Mouse (Mus musculus) CD4-positive helper T cell, adult 2 months (primary cell): ENCODE data around the gene Gprc5d.

Source experiments
- DNase-seq: peaks from one replicate; pipeline ENCODE4 v3.0.0-alpha.2; 2012; ENCODE audit warnings: low read depth, missing footprints, low spot score

The Gprc5d gene

DNA sequence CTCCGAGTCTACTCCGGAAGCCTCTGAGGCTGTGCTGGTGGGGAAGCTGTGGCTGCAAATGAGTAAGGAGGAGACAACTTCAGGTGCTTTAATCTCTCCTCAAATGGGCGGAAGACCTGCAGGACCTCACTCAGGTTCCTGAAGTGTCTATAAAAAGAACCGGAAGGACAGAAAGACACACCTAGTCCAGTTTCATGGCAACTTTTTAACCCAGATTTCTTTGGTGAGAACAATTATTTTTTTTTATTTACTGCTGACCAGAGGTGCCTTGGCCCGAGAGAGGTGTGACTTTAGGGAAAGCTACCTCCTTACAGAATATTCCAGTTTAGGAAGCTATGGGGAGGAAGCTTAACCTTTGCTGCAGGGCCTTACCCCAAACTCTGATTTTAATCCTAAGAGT is at the start of gene Gprc5d:
Gene Gprc5d (minus strand): TSS at position 101 of the 400 bp plus-strand sequence.
- DNase-seq: no peak

DNA sequence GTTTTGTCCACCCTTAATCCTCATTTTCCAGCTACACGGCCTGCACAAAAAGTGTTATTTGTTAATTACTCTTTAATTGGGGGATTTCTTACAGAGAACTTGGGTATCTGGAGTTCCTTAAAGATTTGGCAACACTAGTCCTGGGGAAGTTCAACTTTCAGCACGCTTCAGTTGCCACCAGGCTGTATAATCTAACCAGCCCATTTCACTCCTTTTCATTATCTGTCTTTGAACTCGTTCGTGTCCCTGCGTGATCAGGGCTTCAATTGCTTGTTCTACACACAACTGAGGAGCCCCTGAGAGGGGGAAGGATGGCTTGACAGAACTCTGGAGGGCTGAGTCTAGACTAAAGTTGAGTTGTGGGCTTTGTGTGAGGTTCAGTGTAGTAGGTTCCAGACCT is 48.6 kb upstream of the Gprc5d start:
- no peak for DNase-seq

DNA sequence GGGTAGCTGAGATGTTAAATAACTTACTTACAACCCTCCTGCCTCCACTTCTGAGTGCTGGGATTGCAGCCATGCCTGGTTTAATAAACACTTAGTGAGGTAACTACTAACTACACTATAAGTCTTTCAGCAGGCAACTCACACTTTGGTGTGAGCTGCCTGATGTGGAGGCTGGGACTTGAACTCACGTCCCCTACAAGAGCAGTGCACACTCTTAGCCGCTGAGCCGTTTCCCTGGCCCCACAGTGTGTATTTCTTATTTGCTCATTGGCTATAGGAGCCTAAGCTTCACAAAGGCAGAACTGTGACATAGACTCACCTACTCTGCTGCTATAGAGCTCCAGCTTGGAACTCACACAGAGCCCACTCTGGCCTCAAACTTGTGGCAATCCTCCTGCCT is 48.2 kb upstream of the Gprc5d start:
- DNase-seq: no peak

DNA sequence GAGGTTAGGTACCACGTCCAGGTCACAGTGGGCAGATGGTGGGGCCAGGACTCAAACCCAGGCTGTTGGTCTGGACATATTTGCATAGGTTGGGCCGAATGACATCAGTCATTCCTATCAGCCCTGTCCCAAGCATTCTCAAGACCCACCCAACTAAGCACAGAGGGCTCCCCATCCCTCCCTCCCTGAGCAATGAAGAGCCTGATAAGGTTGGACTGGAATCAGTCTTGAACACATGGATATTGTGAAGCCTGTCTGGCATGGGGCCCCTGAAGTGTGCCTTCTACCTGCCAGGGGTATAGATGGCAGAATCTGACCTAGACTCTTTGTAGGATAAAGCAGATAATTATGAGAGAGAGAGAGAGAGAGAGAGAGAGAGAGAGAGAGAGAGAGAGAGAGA is 47.6 kb upstream of the Gprc5d start:
- DNase-seq: no peak

DNA sequence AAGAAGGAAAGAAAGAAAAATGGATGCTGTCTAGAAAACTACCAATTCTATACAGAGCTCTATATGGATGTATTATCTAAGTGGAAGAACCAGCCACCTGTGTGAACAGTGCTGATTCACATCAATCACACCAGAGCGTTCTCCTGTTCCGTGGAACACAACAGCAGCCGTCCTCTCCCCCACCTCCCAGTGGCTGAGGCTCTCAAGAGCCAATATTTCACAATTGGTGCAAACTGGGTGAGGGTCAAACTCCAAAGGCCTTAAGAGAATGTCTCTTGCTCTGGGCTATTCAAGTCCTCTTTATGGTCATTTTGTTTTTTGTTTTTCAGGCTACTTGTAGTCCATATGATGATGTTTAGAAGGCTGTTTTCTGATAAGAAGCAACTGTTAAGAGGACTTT is 47.1 kb upstream of the Gprc5d start:
- no peak for DNase-seq

DNA sequence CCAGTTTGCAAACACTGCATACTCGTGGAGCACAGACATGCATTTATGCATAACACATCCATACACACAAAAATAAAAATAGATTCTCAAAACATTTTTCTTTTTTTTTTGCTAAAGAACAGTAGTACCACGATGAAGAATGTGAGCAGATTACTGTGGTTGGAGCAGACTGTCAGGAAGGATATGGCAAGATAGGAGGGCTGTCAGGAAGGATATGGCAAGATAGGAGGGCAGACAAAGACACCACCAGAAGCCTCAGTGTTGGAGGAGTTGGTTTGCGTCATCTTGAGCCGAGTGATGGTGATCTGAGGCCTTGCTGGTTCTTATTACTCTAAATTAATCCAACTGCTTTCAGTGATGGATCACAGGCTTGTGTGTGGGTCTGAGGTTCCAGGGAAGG is 44.8 kb upstream of the Gprc5d start:
- no peak for DNase-seq

DNA sequence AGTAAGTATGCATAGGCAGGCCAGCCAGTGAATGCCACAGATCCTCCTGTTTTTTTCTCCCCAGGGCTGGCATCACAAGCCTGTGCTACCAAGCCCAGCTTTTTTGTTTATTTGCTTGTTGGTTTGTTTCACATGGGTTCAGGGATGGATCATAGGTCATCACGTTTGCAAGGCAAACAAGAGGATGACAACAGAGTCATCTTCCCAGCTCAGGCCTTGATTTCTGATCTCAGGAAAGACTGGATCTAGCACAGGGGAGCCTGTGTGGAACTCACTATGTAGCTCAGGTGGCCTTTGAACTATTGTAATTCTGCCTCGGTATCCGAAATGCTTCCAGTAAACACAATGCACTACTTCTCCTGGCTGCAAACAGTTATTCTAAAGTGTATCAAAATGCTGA is 44.2 kb upstream of the Gprc5d start:
- DNase-seq: no peak

DNA sequence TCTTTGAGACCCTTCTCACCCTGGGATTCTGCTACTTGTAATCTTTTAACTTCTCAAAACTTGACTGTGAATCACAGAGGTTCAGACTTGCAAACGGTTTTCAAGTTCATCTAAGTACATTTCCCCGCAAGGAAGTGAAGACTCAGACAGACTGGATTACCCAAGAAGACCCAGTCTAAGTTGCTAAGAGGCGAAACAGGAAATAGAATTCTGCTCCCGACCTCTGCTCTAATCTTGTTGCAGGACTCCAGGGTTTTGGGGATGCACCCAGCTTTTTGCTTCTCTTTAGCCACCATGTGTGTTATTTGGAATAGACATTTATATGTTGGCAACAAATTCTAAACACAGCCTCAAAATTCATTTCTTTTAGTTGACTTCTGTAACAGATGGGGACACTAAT is 43.3 kb upstream of the Gprc5d start:
- DNase-seq: no peak

DNA sequence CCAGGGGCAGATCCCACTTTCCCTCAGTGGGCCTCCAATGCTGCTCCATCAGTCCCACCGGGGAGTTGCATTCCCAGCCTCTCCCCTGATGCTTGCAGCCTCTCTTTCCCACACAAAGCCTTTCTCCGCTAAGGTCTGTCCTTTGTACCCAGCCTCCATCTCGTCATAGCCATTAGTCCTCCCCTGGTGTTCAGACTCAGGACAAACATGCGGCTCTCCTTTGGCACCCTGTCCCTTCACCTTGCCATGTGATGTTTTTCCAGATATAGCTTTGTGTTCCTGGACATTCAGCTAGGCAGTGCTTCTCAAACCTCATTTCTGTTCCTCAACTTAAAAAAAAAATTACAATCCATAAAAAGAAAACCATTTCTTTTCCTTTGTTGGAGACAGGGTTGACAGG is 40.4 kb upstream of the Gprc5d start:
- no peak for DNase-seq

DNA sequence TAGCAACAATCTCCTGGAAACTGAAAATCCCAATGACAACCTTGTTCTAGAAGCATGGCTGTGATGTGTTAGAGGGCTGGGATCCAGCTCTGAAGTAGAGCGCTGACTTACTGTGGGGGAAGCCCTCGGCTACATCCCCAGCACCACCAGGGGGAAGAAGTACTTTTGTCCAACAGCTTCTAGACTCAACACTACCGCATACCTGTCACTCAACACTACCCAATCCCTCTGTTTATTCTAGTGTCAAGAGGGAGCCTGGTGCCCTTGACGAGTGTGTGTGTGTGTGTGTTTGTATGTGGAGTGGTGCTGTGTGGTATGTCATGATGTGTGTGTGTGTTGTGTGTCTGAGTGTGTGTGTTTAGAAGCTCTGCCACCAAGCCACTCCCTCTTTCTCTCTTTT is 39.4 kb upstream of the Gprc5d start:
- DNase-seq: no peak

DNA sequence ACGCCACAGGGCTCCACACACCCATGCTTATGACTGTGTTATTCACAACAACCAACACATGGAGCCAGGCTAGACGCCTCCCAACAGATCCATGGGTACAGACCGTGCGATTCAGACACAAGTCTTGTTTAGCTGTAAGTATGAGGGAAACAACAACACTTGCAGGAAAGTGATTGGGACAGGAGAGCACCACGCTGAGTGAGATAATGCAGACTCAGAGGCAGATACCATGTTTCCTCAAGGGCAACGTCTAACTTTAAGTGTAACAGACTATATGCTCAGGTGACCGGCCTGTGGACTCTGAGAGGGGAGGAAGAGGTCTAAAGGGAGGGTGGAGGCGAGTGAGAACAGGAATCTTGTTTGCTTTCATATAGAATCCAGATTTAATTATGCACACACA is 38.5 kb upstream of the Gprc5d start:
- DNase-seq: no peak

DNA sequence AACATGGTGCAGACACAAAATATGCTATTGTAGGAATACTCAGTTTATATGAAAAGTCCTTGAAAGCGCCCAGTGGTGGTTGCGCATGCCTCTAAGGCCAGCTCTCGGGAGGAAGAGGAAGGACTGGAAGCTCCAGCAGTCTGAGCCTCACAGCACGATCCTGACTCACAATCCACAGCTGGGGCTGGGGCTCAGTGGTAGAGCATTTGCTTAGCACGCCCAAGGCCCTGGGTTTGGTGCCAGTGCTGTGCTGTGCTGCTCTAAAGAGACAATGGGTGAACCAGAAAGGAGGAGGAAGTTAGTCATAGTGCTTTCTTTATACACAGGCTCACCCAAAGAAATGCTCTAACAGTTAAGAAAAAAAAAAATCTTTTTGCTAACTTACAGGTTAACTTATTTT is 35.6 kb upstream of the Gprc5d start:
- no peak for DNase-seq

DNA sequence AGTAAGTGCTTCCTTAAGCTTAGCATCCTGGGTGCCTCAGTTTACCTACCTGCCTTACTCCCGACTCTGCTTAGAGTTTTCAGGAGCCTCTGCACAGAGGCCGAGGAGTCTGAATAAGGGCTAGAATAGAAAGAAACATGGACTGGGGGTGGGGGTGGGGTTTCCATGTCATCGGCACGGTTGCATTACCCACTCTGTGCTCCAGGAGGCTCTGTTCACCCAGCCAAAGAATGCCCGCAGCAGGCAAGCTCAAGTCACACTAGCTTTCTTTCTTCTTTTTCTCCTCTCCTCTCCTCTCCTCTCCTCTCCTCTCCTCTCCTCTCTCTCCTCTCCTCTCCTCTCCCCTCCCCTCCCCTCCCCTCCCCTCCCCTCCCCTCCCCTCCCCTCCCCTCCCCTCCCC is 32.2 kb upstream of the Gprc5d start:
- DNase-seq: peak; percentile 22

DNA sequence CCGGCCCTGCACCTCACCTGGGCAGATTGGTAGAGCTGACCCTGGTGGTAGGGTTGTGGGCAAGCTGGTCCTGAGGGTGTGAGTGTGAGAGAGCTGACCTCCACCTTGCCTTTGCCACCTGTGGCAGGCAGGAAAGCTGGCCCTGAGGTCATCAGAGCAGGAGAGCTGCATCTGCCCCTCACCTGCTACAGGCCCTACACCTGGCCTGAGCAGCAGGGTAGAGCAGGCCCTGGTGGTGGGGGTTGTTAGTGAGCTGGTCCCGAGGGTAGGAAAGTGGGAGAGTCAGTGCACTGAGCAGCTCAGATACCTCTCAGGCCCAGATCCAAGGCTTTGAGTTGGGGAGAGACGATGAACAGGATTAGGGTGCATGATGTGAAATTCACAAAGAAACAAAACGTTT is 31.6 kb upstream of the Gprc5d start:
- no peak for DNase-seq

DNA sequence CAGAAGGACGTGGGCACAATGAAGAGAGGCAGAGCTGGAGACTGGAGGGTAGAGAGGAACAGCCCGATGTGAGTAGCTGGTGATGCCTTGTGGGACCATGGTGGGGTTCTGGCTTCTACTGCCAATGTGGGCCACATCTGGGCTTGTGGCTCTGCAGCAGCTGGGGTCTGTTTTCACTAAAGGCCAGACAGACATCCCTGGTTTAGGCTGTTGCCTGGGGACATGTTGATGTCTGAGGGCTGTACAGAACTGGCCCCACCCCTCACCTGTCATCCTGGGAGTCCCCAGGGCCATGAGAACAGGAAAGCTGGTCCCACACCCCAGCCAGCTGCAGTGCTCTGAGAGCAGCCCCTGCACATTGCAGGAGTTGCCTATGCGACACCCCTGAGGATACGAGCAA is 31.1 kb upstream of the Gprc5d start:
- no peak for DNase-seq

DNA sequence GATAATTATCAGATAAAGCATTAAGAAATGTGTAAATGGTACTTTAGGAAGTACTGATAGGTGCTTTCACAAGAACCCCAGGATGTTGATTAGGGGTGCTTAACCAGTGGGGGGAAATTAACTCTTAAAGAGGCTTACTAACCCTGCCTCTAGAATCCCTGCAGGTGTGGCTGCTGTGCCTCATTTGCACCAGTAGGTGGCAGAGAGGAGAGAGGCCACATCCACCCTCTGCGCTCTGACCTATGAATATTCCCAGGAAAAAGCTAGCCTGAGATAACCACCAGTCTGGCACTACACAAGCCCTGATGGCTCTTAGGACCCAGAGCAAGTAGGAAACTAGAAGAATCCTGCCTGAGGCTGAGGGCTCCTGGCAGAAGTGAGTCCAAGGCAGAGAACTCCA is 30.4 kb upstream of the Gprc5d start:
- DNase-seq: no peak

DNA sequence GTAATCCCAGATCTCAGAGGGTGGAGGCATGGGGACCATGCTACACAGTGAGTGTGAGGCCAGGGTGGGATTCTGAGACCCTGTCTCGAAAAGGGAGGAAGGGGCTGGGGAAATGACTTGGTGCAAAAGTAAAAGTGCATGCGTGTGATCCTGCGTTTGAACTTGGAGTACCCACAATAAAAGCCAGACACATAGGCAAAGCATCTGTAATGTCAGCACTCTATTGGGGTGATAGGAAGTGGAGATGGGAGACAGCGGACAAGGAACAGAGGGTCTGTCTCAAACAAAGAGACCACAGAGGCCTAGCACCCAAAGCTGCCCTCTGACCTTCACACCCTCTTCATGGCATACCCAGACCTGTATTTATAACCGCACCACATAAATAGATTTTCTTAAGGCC is 27.9 kb upstream of the Gprc5d start:
- DNase-seq: no peak

DNA sequence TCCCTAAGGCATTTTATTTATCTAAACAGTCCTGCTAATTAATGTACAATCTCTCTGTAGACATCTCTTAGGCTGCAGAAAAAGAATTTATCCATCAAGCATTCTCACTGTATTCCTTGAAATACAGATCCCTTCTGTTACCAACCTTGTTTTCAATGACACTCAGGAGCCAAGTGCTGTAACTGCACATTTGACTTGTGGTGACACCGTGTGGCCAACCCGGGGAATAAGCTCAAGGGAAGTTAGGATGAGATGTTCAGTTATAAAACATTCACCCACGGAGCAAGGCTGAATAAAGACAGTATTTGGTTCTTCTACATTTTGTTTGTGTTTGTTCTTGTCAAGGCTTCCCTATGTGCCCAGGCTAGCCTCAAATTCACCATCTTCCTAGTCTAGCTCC is 26.4 kb upstream of the Gprc5d start:
- DNase-seq: no peak

DNA sequence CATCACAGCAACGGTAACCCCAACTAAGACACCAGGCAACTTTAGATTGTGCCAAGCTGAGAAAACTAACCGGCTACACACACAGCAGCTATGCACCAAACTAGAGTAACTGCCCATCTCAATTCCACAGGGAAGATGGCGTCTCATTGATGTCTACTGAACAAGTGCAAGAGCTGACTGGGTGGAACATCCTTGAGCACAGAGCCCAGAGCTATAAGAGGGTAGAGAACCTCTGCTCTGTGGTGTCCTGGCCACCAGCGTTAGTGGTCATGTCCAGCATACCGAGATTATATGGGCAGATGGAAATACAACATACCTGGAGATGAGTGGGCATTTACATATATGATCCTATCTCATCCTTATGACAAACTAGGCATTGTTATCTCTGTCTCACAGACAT is 25.1 kb upstream of the Gprc5d start:
- DNase-seq: no peak

DNA sequence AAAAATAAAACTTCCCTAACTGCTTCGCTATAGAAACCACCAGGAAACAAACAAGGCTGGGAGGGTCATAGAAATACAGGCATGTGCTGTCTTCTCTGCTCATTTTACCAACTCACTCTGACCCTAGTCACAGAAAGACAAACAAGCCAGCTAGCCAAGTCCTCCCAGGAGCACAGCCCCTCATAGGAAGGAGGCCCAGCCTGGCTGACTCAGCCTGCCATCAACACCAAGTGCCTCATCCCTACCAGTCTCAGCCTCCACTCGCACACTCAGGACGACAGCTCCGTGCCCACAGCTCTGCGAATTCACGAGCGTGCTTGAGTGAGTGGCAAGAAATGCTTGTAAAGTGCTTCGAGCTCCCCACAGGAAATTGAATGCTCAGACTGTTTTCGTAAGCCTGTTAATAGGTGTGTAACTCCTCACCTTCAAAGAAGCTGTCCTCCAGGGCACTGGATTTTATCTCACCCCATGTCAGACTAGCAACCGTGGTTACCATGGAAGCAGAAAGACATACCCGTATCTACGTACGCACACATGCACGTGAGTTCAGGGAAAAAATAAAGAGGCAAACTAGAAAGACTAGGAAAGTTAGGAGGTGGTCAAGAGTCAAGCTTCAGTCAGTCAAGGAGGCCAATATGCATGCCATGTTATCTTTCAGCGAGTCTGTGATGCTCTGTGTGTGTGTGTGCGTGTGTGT is 23.5 kb upstream of the Gprc5d start:
- DNase-seq: no peak

DNA sequence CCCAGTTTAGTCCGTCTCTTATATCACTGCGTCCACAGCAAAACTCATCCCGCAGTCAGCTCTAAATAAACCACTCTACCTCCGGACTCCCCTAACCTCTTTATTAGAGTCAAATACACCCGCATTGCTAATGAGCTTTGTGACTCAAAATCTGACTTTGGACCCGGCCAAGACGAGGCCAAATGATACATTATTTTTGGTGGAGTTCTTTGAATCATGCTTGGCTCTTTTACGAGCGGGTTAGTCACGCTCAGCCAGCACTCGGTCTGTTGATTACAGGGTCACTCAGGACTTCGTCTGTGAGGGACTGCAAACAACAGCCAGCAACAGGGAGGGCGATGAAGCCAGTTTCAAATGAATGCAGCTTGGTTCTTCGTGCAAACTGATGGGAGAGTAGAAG is 20.7 kb upstream of the Gprc5d start:
- DNase-seq: no peak

DNA sequence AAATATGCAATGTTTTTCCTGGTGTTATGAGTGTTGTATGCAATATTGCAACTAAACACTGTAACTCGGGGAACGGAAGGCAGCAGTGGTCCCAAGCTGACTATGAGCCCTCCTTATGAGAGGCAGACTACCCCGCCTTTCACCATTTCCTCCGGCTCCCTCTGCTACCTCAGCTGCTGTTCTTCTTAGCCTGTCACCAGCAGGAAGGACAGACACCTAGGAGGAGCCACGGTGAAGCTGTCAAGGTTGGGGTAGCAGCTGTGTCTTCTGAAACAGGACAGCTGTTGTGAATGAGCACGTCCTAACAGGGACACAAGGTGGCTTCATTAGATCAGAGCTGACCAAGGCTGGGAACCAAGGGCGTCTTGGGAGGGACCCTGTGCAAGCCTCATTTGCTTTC is 20.1 kb upstream of the Gprc5d start:
- DNase-seq: no peak

DNA sequence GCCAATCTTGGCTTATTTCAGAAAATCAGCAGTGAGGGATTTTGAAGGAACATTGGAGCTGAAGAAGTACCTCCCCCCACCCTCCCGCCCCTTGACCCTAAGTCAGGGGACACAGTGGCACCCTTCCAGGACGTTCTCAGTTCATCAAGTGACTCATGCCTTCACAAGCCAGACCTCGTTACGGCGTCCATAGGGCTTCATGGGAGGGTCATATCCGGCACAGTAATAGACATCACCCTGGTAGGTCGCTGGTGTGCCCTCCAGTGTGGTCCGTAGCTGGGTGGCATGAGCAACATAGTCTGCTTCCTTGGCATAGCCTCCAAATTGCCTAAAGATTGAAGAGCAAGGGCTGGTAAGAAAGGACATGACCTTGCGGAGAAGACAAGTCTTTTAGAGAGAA is 19.7 kb upstream of the Gprc5d start:
- DNase-seq: no peak

DNA sequence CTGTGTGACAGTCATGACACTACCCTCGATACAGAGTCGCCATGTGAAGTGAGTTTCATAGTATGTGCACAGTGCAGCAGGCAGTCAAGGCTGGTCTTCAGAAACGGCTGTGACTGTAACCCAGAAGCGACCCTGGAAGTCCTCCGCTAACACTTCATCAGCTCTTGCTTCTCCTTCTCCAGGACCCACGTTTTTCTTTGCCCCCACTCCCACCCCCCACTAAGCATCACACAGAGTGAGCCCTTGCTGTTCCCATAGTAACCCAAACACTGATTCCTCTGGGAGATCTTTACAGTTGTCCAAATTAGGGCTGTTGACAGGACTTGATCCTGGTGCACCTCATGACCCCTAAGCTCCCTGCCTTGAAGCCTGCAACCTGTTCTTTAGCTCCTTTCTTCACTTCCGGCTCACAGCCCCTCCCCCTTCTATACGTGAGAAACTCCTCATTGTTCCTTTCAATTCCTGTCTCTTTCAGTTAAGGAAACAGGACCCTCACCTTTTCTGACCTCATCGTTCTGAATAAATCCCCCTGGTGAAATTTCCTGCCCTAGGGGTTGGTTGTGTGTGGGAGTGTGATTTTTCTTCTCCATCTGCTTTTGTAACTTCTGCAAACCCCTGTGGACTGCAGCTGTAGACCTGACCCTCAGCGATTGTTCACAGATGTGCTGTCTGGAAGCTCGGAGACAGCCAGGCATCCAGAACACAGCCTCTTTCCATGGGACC is 18.5 kb upstream of the Gprc5d start:
- no peak for DNase-seq
